Mouse (Mus musculus): ENCODE results near the gene Cep19.
A peak's percentile ranks its signal among the peaks of the same experiment; 100 is the strongest.

The Cep19 gene

GRCm38 (mm10) chr16:32144592-32144991 lies 45.0 kb downstream of the Cep19 start:
- no peak for DNase-seq (ENCODE audit: low spot score)

GRCm38 (mm10) chr16:32147589-32148207 lies 48.1 kb downstream of the Cep19 start:
- no peak for DNase-seq (ENCODE audit: low spot score)

- DNase-seq (ENCODE audit: low spot score): no peak
Measured at GRCm38 (mm10) chr16:32153976-32154375, 54.4 kb downstream of the Cep19 start.

GRCm38 (mm10) chr16:32154437-32154836 lies 54.8 kb downstream of the Cep19 start:
- peak; percentile 35 for DNase-seq (ENCODE audit: low spot score)

- no peak for DNase-seq (ENCODE audit: low spot score)
Measured at GRCm38 (mm10) chr16:32156719-32157118, 57.1 kb downstream of the Cep19 start.

GRCm38 (mm10) chr16:32157369-32157768 lies 57.8 kb downstream of the Cep19 start:
- DNase-seq (ENCODE audit: low spot score): no peak
